Mouse (Mus musculus) intestine, postnatal 0 days (tissue): ENCODE measurements at regions not wholly inside any gene's neighbourhood (a gene's known extent, or its start where the extent isn't known, plus 50 kb on each side); places are given as distances from the start of the nearest gene placed in this dataset. TPM values are rescaled to one million over a fixed set of nuclear protein-coding genes. Genes with fewer than 3 reads are reported as not detected.

ENCODE experiments used
- ATAC-seq: fragments of 200-750 bp; cut with Nextera tagmentation; 2 replicates; pipeline ENCODE4 v1.8.0; 2017; ENCODE audit warnings: mild to moderate bottlenecking, moderate TSS enrichment, moderate library complexity
- H3K27ac ChIP-seq: fragments of 300-500 bp; sonication (generic); 2 replicates; pipeline ENCODE4 v1.5.1; 2014; ENCODE audit warnings: mild to moderate bottlenecking, low read depth, low read length, moderate library complexity
- H3K27me3 ChIP-seq: fragments of 300-500 bp; sonication (generic); replicated peaks from 2 replicates; pipeline ENCODE4 v1.6.1; 2014; ENCODE audit warnings: low read length, mixed read lengths; ENCODE audit not compliant: control insufficient read depth, insufficient read depth
- H3K36me3 ChIP-seq: fragments of 300-500 bp; sonication (generic); 2 replicates; pipeline ENCODE4 v1.6.1; 2014; ENCODE audit warnings: mild to moderate bottlenecking, moderate library complexity; ENCODE audit not compliant: control insufficient read depth, insufficient read depth
- H3K4me1 ChIP-seq: fragments of 300-500 bp; sonication (generic); replicated peaks from 2 replicates; pipeline ENCODE4 v1.6.1; 2014; ENCODE audit warnings: antibody characterized with exemption, low read length, mixed read lengths; ENCODE audit not compliant: control insufficient read depth, insufficient read depth
- H3K4me2 ChIP-seq: fragments of 300-500 bp; sonication (generic); replicated peaks from 2 replicates; pipeline ENCODE4 v1.6.1; 2014; ENCODE audit warnings: low read depth, mild to moderate bottlenecking, moderate library complexity
- H3K4me3 ChIP-seq: fragments of 300-500 bp; sonication (generic); 2 replicates; pipeline ENCODE4 v1.5.1; 2014; ENCODE audit warnings: low read depth, low read length
- H3K9ac ChIP-seq: fragments of 300-500 bp; sonication (generic); 2 replicates; pipeline ENCODE4 v1.6.1; 2014; ENCODE audit warnings: mild to moderate bottlenecking, low read depth, low read length
- H3K9me3 ChIP-seq: fragments of 300-500 bp; sonication (generic); 2 replicates; pipeline ENCODE4 v1.6.1; 2016; ENCODE audit warnings: mixed run types; ENCODE audit not compliant: control insufficient read depth
- CTCF ChIP-seq: sonication (generic); IDR thresholded peaks from 2 replicates; pipeline ENCODE4 v1.5.1; 2016; ENCODE audit warnings: low read depth, mild to moderate bottlenecking, control low read depth, antibody characterized with exemption, moderate library complexity
- WGBS: fragments of 180-500 bp; shearing (Covaris S2); extraction: QIAGEN DNeasy Blood & Tissue Kit; methylation state at CpG from one replicate; pipeline ENCODE4 v1.1.7; 2014; 5-methylcytosine and 5-hydroxymethylcytosine counted together
- microRNA-seq: library from miRNA; unstranded; fragments of <30 nt; microRNA quantifications from one replicate; pipeline ENCODE4, GENCODE M21; 2016

GRCm38 (mm10) chr16:19886596-19886995 is 96.2 kb downstream of the Klhl6 start:
- Histone ChIP-seq H3K9ac (no peak overlapping the region), H3K9me3 (no peaks in the 10 kb centered on the region), H3K27me3 (no peaks in the 10 kb centered on the region), H3K36me3 (no peaks in the 10 kb centered on the region), H3K4me3 (no peak overlapping the region), H3K4me1 (no peaks in the 10 kb centered on the region), H3K27ac (no peak overlapping the region), H3K4me2 (no peak overlapping the region)
- no peak for ATAC-seq
- TF ChIP-seq CTCF, result no peak

- 29% methylated on average over 3 of the region's 3 CpGs for WGBS
- H3K4me3 ChIP-seq, result no peak overlapping the region
- H3K27ac ChIP-seq, result no peak overlapping the region
- H3K4me2 ChIP-seq, result no peak overlapping the region
- H3K9ac ChIP-seq, result no peak overlapping the region
- H3K4me1 ChIP-seq, result no peaks in the 10 kb centered on the region
- H3K36me3 ChIP-seq, result no peaks in the 10 kb centered on the region
- no peak for TF ChIP-seq CTCF
- H3K9me3 ChIP-seq, result no peaks in the 10 kb centered on the region
- no peaks in the 10 kb centered on the region for H3K27me3 ChIP-seq
- no peak for ATAC-seq
These were observed 93.3 kb downstream of the Klhl6 start for GRCm38 (mm10) chr16:19889576-19889975.

GRCm38 (mm10) chr16:19891441-19891840 is 91.4 kb downstream of the Klhl6 start:
- Histone ChIP-seq H3K4me1 (no peaks in the 10 kb centered on the region), H3K9ac (no peak overlapping the region), H3K4me2 (no peak overlapping the region), H3K9me3 (no peaks in the 10 kb centered on the region), H3K27ac (no peak overlapping the region), H3K36me3 (no peaks in the 10 kb centered on the region), H3K27me3 (no peaks in the 10 kb centered on the region), H3K4me3 (no peak overlapping the region)
- TF ChIP-seq CTCF, result no peak
- WGBS, result 87% methylated on average over 3 of the region's 3 CpGs
- no peak for ATAC-seq

GRCm38 (mm10) chr16:19894435-19894994 is 88.3 kb downstream of the Klhl6 start:
- no peaks in the 10 kb centered on the region for H3K9me3 ChIP-seq
- no peak overlapping the region for H3K9ac ChIP-seq
- H3K36me3 ChIP-seq, result no peaks in the 10 kb centered on the region
- WGBS, result 87% methylated on average over 9 of the region's 9 CpGs
- no peak overlapping the region for H3K27ac ChIP-seq
- TF ChIP-seq CTCF, result no peak
- no peak for ATAC-seq
- H3K4me1 ChIP-seq, result no peaks in the 10 kb centered on the region
- H3K4me2 ChIP-seq, result no peak overlapping the region
- H3K4me3 ChIP-seq, result no peak overlapping the region
- no peaks in the 10 kb centered on the region for H3K27me3 ChIP-seq

Small RNAs in the stretch of these regions (microRNA-seq; reads per million reads assigned to microRNA genes)
- gene Gm27883, result not detected
